Mouse (Mus musculus) C2C12 (cell line): ENCODE results near the gene Rap2b. TPM values are rescaled to one million over a fixed set of nuclear protein-coding genes. Genes with fewer than 3 reads are reported as not detected.

Source experiments
- H3K27me3 ChIP-seq: one replicate; pipeline ENCODE4 v1.6.1; 2011; ENCODE audit not compliant: control insufficient read depth, insufficient read depth, insufficient read length
- H3K36me3 ChIP-seq: one replicate; pipeline ENCODE4 v1.6.1; 2011; ENCODE audit not compliant: control insufficient read depth, insufficient read depth
- H3K4me3 ChIP-seq: one replicate; pipeline ENCODE4 v1.5.1; 2011; ENCODE audit warnings: mild to moderate bottlenecking, control low read depth; ENCODE audit not compliant: poor library complexity, insufficient read depth, severe bottlenecking
- H3K79me2 ChIP-seq: one replicate; pipeline ENCODE4 v1.6.1; 2011; ENCODE audit not compliant: control insufficient read depth, insufficient read depth
- H3K79me3 ChIP-seq: one replicate; pipeline ENCODE4 v1.6.1; 2011; ENCODE audit warnings: low read depth, control low read depth
- H3ac ChIP-seq: one replicate; pipeline ENCODE3; 2011; ENCODE audit warnings: low read depth; ENCODE audit not compliant: control insufficient read depth, insufficient read length
- CEBPB ChIP-seq: IDR thresholded peaks from one replicate; pipeline ENCODE4 v1.6.1; 2011; ENCODE audit warnings: low read depth, mild to moderate bottlenecking, control low read depth, moderate library complexity
- CTCF ChIP-seq: IDR thresholded peaks from one replicate; pipeline ENCODE4 v1.5.1; 2011; ENCODE audit not compliant: control insufficient read depth, insufficient read depth, insufficient read length
- FOSL1 ChIP-seq: IDR thresholded peaks from one replicate; pipeline ENCODE4 v1.8.0; 2011; ENCODE audit warnings: mild to moderate bottlenecking, low read length; ENCODE audit not compliant: poor library complexity, insufficient read depth, severe bottlenecking
- MAX ChIP-seq: IDR thresholded peaks from one replicate; pipeline ENCODE4 v1.6.1; 2011; ENCODE audit warnings: mild to moderate bottlenecking, control low read depth
- MYOD1 ChIP-seq: IDR thresholded peaks from one replicate; pipeline ENCODE4 v1.6.1; 2011; ENCODE audit warnings: low read depth; ENCODE audit not compliant: control insufficient read depth, insufficient read length
- MYOG ChIP-seq: IDR thresholded peaks from one replicate; pipeline ENCODE4 v1.6.1; 2011; ENCODE audit not compliant: control insufficient read depth, insufficient read length; ENCODE audit errors: extremely low read depth
- USF1 ChIP-seq: IDR thresholded peaks from one replicate; pipeline ENCODE4 v1.6.1; 2011; ENCODE audit warnings: low read depth, mild to moderate bottlenecking, control low read depth, moderate library complexity
- polyA plus RNA-seq: library from polyadenylated mRNA; unstranded; fragments of >200 nt; fragmentation: generic; extraction: Trizol; gene quantifications from one replicate; pipeline ENCODE4 v1.2.1, GENCODE M21; 2012; ENCODE audit warnings: missing spikeins

Rap2b gene
- polyA plus RNA-seq, 1 experiment = 4.5 TPM

GRCm38 (mm10) chr3:61396728-61397127, 35.3 kb downstream of the Rap2b start:
- TF ChIP-seq FOSL1 (no peak), CTCF (no peak), MYOD1 (no peak), CEBPB (no peak), MYOG (no peak), USF1 (no peak), MAX (no peak)
- H3ac ChIP-seq = no peak overlapping the region
- H3K36me3 ChIP-seq = no peaks in the 10 kb centered on the region
- no peaks in the 10 kb centered on the region for H3K27me3 ChIP-seq
- no peaks in the 10 kb centered on the region for H3K79me3 ChIP-seq
- no peak overlapping the region for H3K4me3 ChIP-seq
- H3K79me2 ChIP-seq = no peaks in the 10 kb centered on the region

- Histone ChIP-seq H3K79me3 (no peaks in the 10 kb centered on the region), H3ac (no peak overlapping the region), H3K36me3 (no peaks in the 10 kb centered on the region), H3K4me3 (no peak overlapping the region), H3K27me3 (no peaks in the 10 kb centered on the region), H3K79me2 (no peaks in the 10 kb centered on the region)
- TF ChIP-seq MYOD1 = no peak
- no peak for TF ChIP-seq FOSL1
These were observed 39.5 kb downstream of the Rap2b start for GRCm38 (mm10) chr3:61400823-61401387.

DNA sequence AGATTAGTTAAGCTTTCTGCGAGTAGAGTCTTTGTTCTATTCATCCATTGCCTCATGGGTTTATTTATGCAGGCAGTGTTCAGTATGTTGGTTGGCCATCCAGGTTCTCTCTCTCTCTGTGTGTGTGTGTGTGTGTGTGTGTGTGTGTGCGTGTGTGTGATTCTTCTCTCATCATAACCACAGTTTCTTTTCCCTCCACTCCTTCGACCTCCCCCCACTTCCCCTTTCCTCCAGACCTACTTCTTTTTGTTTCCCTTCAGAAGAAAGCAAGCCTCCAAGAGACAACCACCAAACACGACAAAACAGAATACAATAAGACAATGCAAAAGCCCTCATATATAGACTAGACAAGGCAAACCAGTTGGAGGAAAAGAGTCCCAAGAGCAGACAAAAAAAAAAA, 45.5 kb downstream of the Rap2b start:
- no peak overlapping the region for H3K4me3 ChIP-seq
- no peaks in the 10 kb centered on the region for H3K27me3 ChIP-seq
- no peaks in the 10 kb centered on the region for H3K79me2 ChIP-seq
- TF ChIP-seq CTCF = no peak
- no peak for TF ChIP-seq MYOD1
- TF ChIP-seq FOSL1 = no peak
- TF ChIP-seq MYOG = no peak
- no peaks in the 10 kb centered on the region for H3K36me3 ChIP-seq
- H3ac ChIP-seq = no peak overlapping the region
- no peaks in the 10 kb centered on the region for H3K79me3 ChIP-seq

GRCm38 (mm10) chr3:61409683-61410082, 48.2 kb downstream of the Rap2b start:
- TF ChIP-seq CEBPB (no peak), MYOG (no peak), CTCF (no peak), USF1 (no peak), MYOD1 (no peak), FOSL1 (no peak), MAX (no peak)
- Histone ChIP-seq H3K27me3 (no peaks in the 10 kb centered on the region), H3K36me3 (no peaks in the 10 kb centered on the region), H3K79me2 (no peaks in the 10 kb centered on the region), H3K79me3 (no peaks in the 10 kb centered on the region), H3ac (no peak overlapping the region), H3K4me3 (no peak overlapping the region)

GRCm38 (mm10) chr3:61415883-61416282, 54.4 kb downstream of the Rap2b start:
- Histone ChIP-seq H3K36me3 (no peaks in the 10 kb centered on the region), H3K27me3 (no peaks in the 10 kb centered on the region), H3K4me3 (no peak overlapping the region), H3K79me3 (no peaks in the 10 kb centered on the region), H3K79me2 (no peaks in the 10 kb centered on the region), H3ac (no peak overlapping the region)
- TF ChIP-seq MYOG (no peak), MAX (no peak), USF1 (no peak), FOSL1 (no peak), CTCF (no peak), CEBPB (no peak), MYOD1 (no peak)

Other genes with a start within 250 kb of the Rap2b start
- gene B430305J03Rik, start 4.3 kb downstream of the Rap2b start, polyA plus RNA-seq = 3.1 TPM